In genomic region chr5:121343997-121344396, GRCm38 (mm10) we compare ENCODE assay signal across 25 mouse cellular contexts.
"Had no signal": no experiment of that assay in that cellular context is flagged by ENCODE, and none has a peak within 500 bp of the region (broad histone marks: within the 10 kb centered on the region; RNA-seq: fewer than 3 reads in every experiment).

No protein-coding gene starts in this region.

- ATAC-seq: liver, postnatal 0 days; lung, postnatal 0 days; midbrain, embryonic 13.5 days; midbrain, embryonic 16.5 days had no signal

- H3K4me2 ChIP-seq: limb, embryonic 12.5 days; limb, embryonic 15.5 days; liver, embryonic 11.5 days; lung, embryonic 14.5 days; midbrain, embryonic 13.5 days; neural tube, embryonic 13.5 days had no signal

- H3K4me3 ChIP-seq: limb, embryonic 12.5 days; limb, embryonic 15.5 days; megakaryocyte, embryonic 14.5 days; midbrain, embryonic 10.5 days; midbrain, embryonic 13.5 days; myocyte; neural tube, embryonic 13.5 days had no signal

- H3K27ac ChIP-seq: limb, embryonic 12.5 days; limb, embryonic 15.5 days; liver, embryonic 14.5 days; midbrain, embryonic 10.5 days; midbrain, embryonic 13.5 days; neural tube, embryonic 13.5 days had no signal

- H3K9me3 ChIP-seq: limb, embryonic 12.5 days; limb, embryonic 15.5 days; megakaryocyte, embryonic 14.5 days; midbrain, embryonic 10.5 days; midbrain, embryonic 13.5 days; neural tube, embryonic 13.5 days had no signal

- DNase-seq: kidney, adult 18-20 months; kidney, adult 9 months; kidney, postnatal 14 days; kidney, postnatal 4 days; layer of hippocampus, postnatal 36 days; left cerebral cortex, postnatal 4 days; liver, postnatal 0 days; lung, embryonic 14.5 days; lung, postnatal 36 days; retina, postnatal 1 day; right cerebral cortex, postnatal 25 days; spleen, adult 18-20 months; thymus, adult 18-20 months; thymus, postnatal 36 days had no signal

- H3K27me3 ChIP-seq: limb, embryonic 12.5 days; limb, embryonic 15.5 days; megakaryocyte, embryonic 14.5 days; midbrain, embryonic 13.5 days; neural tube, embryonic 13.5 days had no signal

- H3K4me1 ChIP-seq: limb, embryonic 15.5 days; midbrain, embryonic 13.5 days; neural tube, embryonic 13.5 days had no signal

- H3K9ac ChIP-seq: limb, embryonic 12.5 days; limb, embryonic 15.5 days; liver, embryonic 14.5 days; liver, postnatal 0 days; lung, embryonic 14.5 days; midbrain, embryonic 13.5 days; neural tube, embryonic 13.5 days had no signal
